Mouse (Mus musculus) urinary bladder, postnatal 10 days (tissue): ENCODE data around the gene Thyn1.

Experiments
- DNase-seq: peaks from one replicate; pipeline ENCODE4 v3.0.0; 2022; ENCODE audit warnings: low spot score

Gene Thyn1

GRCm38 (mm10) chr9:27029828-27030762, 30.6 kb downstream of the Thyn1 start, which contains the start of the genes Vps26b and Ncapd3:
Gene Vps26b, minus strand, starts transcription at chr9:27030065.
Gene Ncapd3, plus strand, starts transcription at chr9:27030175.
- DNase-seq, result peak; percentile 73

DNA sequence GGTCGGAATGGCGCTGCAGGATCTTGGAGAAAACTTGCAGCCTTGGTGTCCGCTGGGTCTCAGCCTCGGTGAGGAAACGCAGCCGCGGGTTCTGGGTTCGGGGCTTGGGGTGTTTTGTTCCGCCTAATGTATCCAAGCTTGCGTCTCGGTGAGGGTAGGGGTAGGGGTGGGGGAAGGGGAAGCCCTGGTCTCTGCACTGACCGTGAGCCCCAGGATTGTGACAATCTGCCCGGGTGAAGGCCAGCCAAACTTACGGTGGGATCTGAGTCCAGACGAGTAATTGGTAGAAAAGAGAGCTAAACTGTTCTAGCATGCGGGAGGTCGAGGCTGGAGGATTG, 31.2 kb downstream of the Thyn1 start:
- DNase-seq, result no peak

DNA sequence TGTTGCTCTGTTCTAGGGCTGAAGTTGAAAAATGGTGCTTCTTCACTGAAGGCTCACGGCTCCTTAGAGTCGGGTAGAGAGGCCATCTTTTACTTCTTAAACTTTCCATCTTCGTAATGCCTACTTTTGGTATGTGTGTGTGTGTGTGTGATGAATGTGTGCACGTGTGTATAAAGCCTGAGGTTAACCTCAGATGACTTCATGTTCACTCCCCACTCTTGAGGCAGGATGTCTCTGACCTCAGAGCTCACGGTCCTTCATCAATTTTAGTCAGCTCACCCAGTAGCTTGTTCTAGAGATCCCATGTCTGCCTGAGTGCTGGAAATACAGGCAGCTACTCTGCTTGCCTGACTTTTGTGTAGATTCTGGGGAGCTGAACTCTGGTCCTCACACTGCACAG, 44.4 kb downstream of the Thyn1 start:
- no peak for DNase-seq

DNA sequence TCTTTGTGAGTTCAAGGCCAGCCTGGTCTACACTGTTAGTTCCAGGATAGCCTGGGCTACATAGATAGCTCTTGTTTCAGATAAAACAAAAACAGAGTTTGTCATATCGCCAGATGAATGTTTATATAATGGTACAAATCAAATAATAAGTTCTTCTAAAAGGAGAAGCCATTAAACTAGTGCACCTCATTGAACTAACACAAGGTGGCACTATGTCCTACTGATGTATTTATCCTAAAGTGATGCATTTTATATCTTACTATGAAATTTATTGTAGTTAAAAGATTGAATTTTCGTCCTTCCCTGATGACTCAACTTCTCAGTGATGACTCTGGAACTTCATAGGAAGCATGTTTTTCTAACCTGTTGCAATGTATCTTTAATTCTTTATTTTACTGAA, 50.0 kb downstream of the Thyn1 start:
- DNase-seq, result no peak
